ENCODE assay signal across 28 mouse cellular contexts in the genomic region with DNA sequence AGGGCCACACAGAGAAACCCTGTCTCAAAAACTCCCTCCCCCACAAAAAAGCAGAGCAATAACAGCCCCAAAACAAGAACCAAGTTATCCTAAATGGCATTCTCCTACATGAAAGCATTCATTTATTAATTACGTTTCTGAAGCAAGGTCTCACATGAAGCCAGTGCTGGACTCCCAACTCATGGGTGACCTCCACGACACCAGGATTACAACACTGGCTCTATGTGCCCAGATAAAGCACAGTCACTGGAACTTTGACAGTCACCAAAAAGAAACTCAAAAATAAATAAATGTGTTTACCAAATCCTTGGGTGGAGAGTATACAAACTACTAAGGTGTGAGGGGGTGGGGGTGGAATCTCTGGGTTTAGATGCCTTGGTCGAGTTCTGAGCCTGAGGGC. TPM values are rescaled to one million over a fixed set of nuclear protein-coding genes. Genes with fewer than 3 reads are reported as not detected.
A peak's percentile ranks its signal among the peaks of the same experiment; 100 is the strongest.
DNase-seq lines count a peak whose midpoint lies in the region; ATAC-seq and TF ChIP-seq lines count a peak whose summit lies in the region.
"Had no signal": no experiment of that assay in that cellular context is flagged by ENCODE, and none has a peak within 500 bp of the region (broad histone marks: within the 10 kb centered on the region; RNA-seq: fewer than 3 reads in every experiment).

No protein-coding gene starts in this region.

- no peak for ATAC-seq in liver, embryonic 16.5 days (ENCODE audit: low read depth)
- ATAC-seq in liver, embryonic 12.5 days, result no peak
- ATAC-seq in liver, postnatal 0 days, result no peak
- ATAC-seq: forebrain, embryonic 13.5 days; forebrain, embryonic 16.5 days; hindbrain, embryonic 16.5 days; intestine, embryonic 15.5 days; Patski had no signal

- H3K9ac ChIP-seq in liver, embryonic 16.5 days (ENCODE audit: low read depth, low read length), result no peak overlapping the region
- H3K9ac ChIP-seq in liver, embryonic 12.5 days, result no peak overlapping the region
- no peak overlapping the region for H3K9ac ChIP-seq in liver, postnatal 0 days (replicated peaks)
- H3K9ac ChIP-seq: forebrain, embryonic 13.5 days; heart, embryonic 12.5 days; heart, embryonic 15.5 days; hindbrain, embryonic 13.5 days; intestine, embryonic 15.5 days had no signal

- no peak overlapping the region for H3K4me3 ChIP-seq in gastrocnemius, adult 2 months
- H3K4me3 ChIP-seq in liver, embryonic 16.5 days (ENCODE audit: low read depth, low read length), result no peak overlapping the region
- H3K4me3 ChIP-seq in liver, embryonic 12.5 days, result no peak overlapping the region
- H3K4me3 ChIP-seq in liver, postnatal 0 days (ENCODE audit: low read depth, low read length), result no peak overlapping the region
- H3K4me3 ChIP-seq: forebrain, embryonic 10.5 days; forebrain, embryonic 13.5 days; heart, embryonic 12.5 days; heart, embryonic 15.5 days; hindbrain, embryonic 10.5 days; hindbrain, embryonic 13.5 days; intestine, embryonic 15.5 days had no signal

- no peak for TF ChIP-seq EP300 in liver, postnatal 0 days (IDR thresholded peaks at IDR 0.05; ENCODE audit: low read depth)

- H3K36me3 ChIP-seq in liver, embryonic 16.5 days (ENCODE audit: control insufficient read depth, insufficient read depth), result no peaks in the 10 kb centered on the region
- H3K36me3 ChIP-seq in liver, embryonic 12.5 days, result no peaks in the 10 kb centered on the region
- H3K36me3 ChIP-seq in liver, postnatal 0 days (replicated peaks; ENCODE audit: insufficient read depth, low read length), result no peaks in the 10 kb centered on the region
- H3K36me3 ChIP-seq: forebrain, embryonic 10.5 days; heart, embryonic 12.5 days; heart, embryonic 15.5 days; hindbrain, embryonic 10.5 days; hindbrain, embryonic 13.5 days; intestine, embryonic 15.5 days had no signal

- no peaks in the 10 kb centered on the region for H3K27me3 ChIP-seq in liver, embryonic 16.5 days (ENCODE audit: control insufficient read depth, insufficient read depth, low read depth, low read length)
- no peaks in the 10 kb centered on the region for H3K27me3 ChIP-seq in liver, embryonic 12.5 days (replicated peaks)
- H3K27me3 ChIP-seq in liver, postnatal 0 days (ENCODE audit: insufficient read depth, low read length), result no peaks in the 10 kb centered on the region
- H3K27me3 ChIP-seq: heart, embryonic 12.5 days; heart, embryonic 15.5 days; intestine, embryonic 15.5 days; Patski had no signal

- H3K9me3 ChIP-seq in liver, embryonic 16.5 days (replicated peaks; ENCODE audit: control insufficient read depth, low read length), result no peaks in the 10 kb centered on the region
- H3K9me3 ChIP-seq in liver, embryonic 12.5 days (replicated peaks), result no peaks in the 10 kb centered on the region
- no peaks in the 10 kb centered on the region for H3K9me3 ChIP-seq in liver, postnatal 0 days (ENCODE audit: low read length)
- H3K9me3 ChIP-seq: forebrain, embryonic 10.5 days; forebrain, embryonic 13.5 days; heart, embryonic 12.5 days; heart, embryonic 15.5 days; hindbrain, embryonic 10.5 days; hindbrain, embryonic 13.5 days; intestine, embryonic 15.5 days had no signal

- 44% methylated on average over 3 of the region's 3 CpGs for WGBS in liver, embryonic 16.5 days (ENCODE audit: insufficient replicate concordance)
- 58% methylated on average over 3 of the region's 3 CpGs for WGBS in liver, embryonic 12.5 days (ENCODE audit: insufficient replicate concordance)
- 45% methylated on average over 3 of the region's 3 CpGs for WGBS in liver, postnatal 0 days (ENCODE audit: insufficient replicate concordance)

- DNase-seq in adrenal gland, adult 2 months, result peak; percentile 64
- DNase-seq in adrenal gland, postnatal 25 days, result no peak
- DNase-seq in gastrocnemius, adult 2 months, result no peak
- DNase-seq in gastrocnemius, postnatal 25 days, result no peak
- DNase-seq in liver, postnatal 0 days, result no peak
- no peak for DNase-seq in left cerebral cortex, postnatal 36 days (ENCODE audit: low spot score in 2 of 2)
- DNase-seq: cerebellum, adult 11 months; cerebellum, adult 8-10 months; cerebellum, postnatal 10 days; cerebellum, postnatal 36 days; embryo, embryonic 11 days; gastrocnemius, postnatal 14 days; heart, adult 18-20 months; heart, postnatal 10 days; heart, postnatal 36 days; kidney, adult 11 months had no signal

- peaks cover 14% of the 10 kb centered on the region for H3K4me1 ChIP-seq in liver, embryonic 16.5 days (ENCODE audit: control insufficient read depth, low read depth, low read length)
- H3K4me1 ChIP-seq in liver, embryonic 12.5 days, result peaks cover 18% of the 10 kb centered on the region
- peaks cover 18% of the 10 kb centered on the region for H3K4me1 ChIP-seq in liver, postnatal 0 days (ENCODE audit: insufficient read depth)

- no peak overlapping the region for H3K4me2 ChIP-seq in liver, embryonic 16.5 days (ENCODE audit: low read depth, low read length)
- no peak overlapping the region for H3K4me2 ChIP-seq in liver, embryonic 12.5 days
- no peak overlapping the region for H3K4me2 ChIP-seq in liver, postnatal 0 days (ENCODE audit: low read depth, low read length)
- H3K4me2 ChIP-seq: forebrain, embryonic 13.5 days; heart, embryonic 12.5 days; heart, embryonic 15.5 days; hindbrain, embryonic 13.5 days; intestine, embryonic 15.5 days had no signal

- TF ChIP-seq CTCF in gastrocnemius, adult 2 months (IDR thresholded peaks at IDR 0.05), result no peak
- TF ChIP-seq CTCF in liver, postnatal 0 days (IDR thresholded peaks at IDR 0.05; ENCODE audit: low read depth), result no peak

- intact Hi-C loops in gastrocnemius, adult 2 months (cut with DNase I), result no loop called here
- intact Hi-C loops in left cerebral cortex, postnatal 36 days (cut with DNase I), result no loop called here

- H3K27ac ChIP-seq in gastrocnemius, adult 2 months, result peak overlapping the region; percentile 8; the same call in 1 of the 2 replicates
- H3K27ac ChIP-seq in liver, embryonic 16.5 days (ENCODE audit: low read length), result 0 out of 2 replicates have a peak overlapping the region, but pooled peaks have one; percentile 22
- no peak overlapping the region for H3K27ac ChIP-seq in liver, embryonic 12.5 days
- peak overlapping the region; percentile 67 for H3K27ac ChIP-seq in liver, postnatal 0 days (ENCODE audit: low read depth)
- H3K27ac ChIP-seq: forebrain, embryonic 10.5 days; forebrain, embryonic 13.5 days; heart, embryonic 15.5 days; hindbrain, embryonic 10.5 days; hindbrain, embryonic 13.5 days; intestine, embryonic 15.5 days had no signal

RNA-seq across cellular contexts. Expression of gene Bnip3, which starts 4.3 kb away (rescaled TPM):
- total RNA-seq in adrenal gland, adult 2 months (2021), result 100 to 1,000 TPM; 220 to 303 TPM
- 107 and 126 TPM in 2 replicates for polyA plus RNA-seq in adrenal gland, adult 2 months (2012; rRNA removed)
- 183 and 265 TPM in 2 replicates for total RNA-seq in adrenal gland, postnatal 25 days (2021)
- total RNA-seq in gastrocnemius, adult 2 months (2021), result 100 to 1,000 TPM; 269 to 303 TPM
- total RNA-seq in gastrocnemius, postnatal 25 days (2021), result 100 to 1,000 TPM; 152 to 182 TPM
- polyA plus RNA-seq in liver, embryonic 16.5 days (2015; fragmentation: Nextera tagmentation; extraction: Ambion mirVana), result 186 and 192 TPM in 2 replicates
- polyA plus RNA-seq in liver, embryonic 12.5 days (2016; fragmentation: Nextera tagmentation; extraction: Ambion mirVana), result 81.0 and 81.8 TPM in 2 replicates
- polyA plus RNA-seq in liver, postnatal 0 days (2015; fragmentation: Nextera tagmentation; extraction: Ambion mirVana), result 171 and 190 TPM in 2 replicates
- 100 to 1,000 TPM; 136 to 145 TPM for total RNA-seq in left cerebral cortex, postnatal 36 days (2021)

RNA-seq across cellular contexts. Expression of gene Jakmip3, which starts 26.9 kb away (rescaled TPM):
- 1 to 10 TPM; 5.2 to 7.3 TPM for total RNA-seq in adrenal gland, adult 2 months (2021)
- 3.4 and 6.9 TPM in 2 replicates for polyA plus RNA-seq in adrenal gland, adult 2 months (2012; rRNA removed)
- total RNA-seq in adrenal gland, postnatal 25 days (2021), result 9.2 and 14.1 TPM in 2 replicates
- under 1 TPM; 0.15 to 0.28 TPM for total RNA-seq in gastrocnemius, adult 2 months (2021)
- total RNA-seq in gastrocnemius, postnatal 25 days (2021), result under 1 TPM in 1 of 2 experiments, not detected in 1; 0.15 TPM
- polyA plus RNA-seq in liver, embryonic 16.5 days (2015; fragmentation: Nextera tagmentation; extraction: Ambion mirVana), result not detected in 2 replicates
- polyA plus RNA-seq in liver, embryonic 12.5 days (2016; fragmentation: Nextera tagmentation; extraction: Ambion mirVana), result 0.05 TPM in 2 replicates
- polyA plus RNA-seq in liver, postnatal 0 days (2015; fragmentation: Nextera tagmentation; extraction: Ambion mirVana), result not detected in 2 replicates
- 10 to 100 TPM; 44.0 to 52.3 TPM for total RNA-seq in left cerebral cortex, postnatal 36 days (2021)
- total RNA-seq: gastrocnemius, postnatal 14 days had no signal
- polyA plus RNA-seq: heart, embryonic 15.5 days; Patski had no signal
